Mouse (Mus musculus): ENCODE measurements around the gene Scpep1. TPM values are rescaled to one million over a fixed set of nuclear protein-coding genes. Genes with fewer than 3 reads are reported as not detected.

Gene Scpep1
- polyA plus RNA-seq (2015; fragmentation: Nextera tagmentation; extraction: Ambion mirVana) = 168 and 189 TPM in 2 replicates

DNA sequence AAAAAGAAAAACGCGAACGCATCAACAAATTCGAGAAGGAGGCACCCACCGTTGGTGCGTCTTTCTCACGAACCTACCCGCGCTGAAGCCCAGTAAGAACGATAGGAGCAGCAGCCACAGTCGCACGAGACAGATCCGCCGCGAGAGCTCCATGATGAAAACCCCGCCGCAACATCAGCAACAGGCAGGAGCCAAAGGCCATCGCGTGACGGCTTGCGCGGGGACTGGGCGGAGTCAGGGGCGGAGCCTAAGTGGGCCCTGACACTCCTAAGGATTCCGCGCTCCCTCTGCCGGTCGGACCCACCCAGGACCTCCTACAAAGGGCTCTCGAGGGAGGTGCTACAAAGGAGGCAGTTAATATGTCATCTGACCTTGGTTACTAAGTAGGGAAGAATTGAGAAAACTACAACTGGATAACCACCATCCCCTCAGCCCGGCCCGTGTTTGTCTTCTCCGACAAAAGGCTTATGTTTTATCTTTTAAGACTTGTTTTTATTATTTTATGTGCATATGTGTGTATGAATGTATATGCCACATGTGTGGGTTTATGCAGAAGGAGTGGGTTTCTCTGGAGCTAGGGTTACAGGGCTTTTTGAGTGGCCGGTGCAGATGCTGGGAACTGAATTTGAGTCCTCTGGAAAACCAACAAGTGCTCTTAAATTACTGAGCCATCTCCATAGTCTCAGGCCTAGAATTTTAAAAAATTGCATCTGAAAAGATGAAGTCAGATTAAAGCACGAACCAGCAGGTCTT is at the start of gene Scpep1:
TSS of gene Scpep1 (minus strand) at position 249 of the 753 bp plus-strand sequence.
- Histone ChIP-seq H3K36me3 (ENCODE audit: control insufficient read depth, insufficient read depth, low read length) (no peaks in the 10 kb centered on the region), H3K4me2 (ENCODE audit: low read depth, low read length) (peak within 1 kb of the TSS; percentile 54), H3K27ac (ENCODE audit: low read length) (peak within 1 kb of the TSS; percentile 72), H3K27me3 (replicated peaks; ENCODE audit: control insufficient read depth, insufficient read depth, low read length) (no peaks in the 10 kb centered on the region), H3K4me3 (ENCODE audit: low read length) (peak within 1 kb of the TSS; percentile 57), H3K9ac (ENCODE audit: low read depth, low read length) (peak within 1 kb of the TSS; percentile 64), H3K9me3 (ENCODE audit: control insufficient read depth, low read length) (no peaks in the 10 kb centered on the region), H3K4me1 (ENCODE audit: control insufficient read depth, insufficient read depth, low read length) (peaks cover 9% of the 10 kb centered on the region; the same call in 1 of the 2 replicates)
- 3% methylated on average over 34 of the region's 34 CpGs for WGBS
- peak; percentile 97 for ATAC-seq

GRCm38 (mm10) chr11:89003726-89004125 is 48.5 kb upstream of the Scpep1 start:
- H3K9me3 ChIP-seq (ENCODE audit: control insufficient read depth, low read length) = no peaks in the 10 kb centered on the region
- no peak for ATAC-seq
- H3K27me3 ChIP-seq (replicated peaks; ENCODE audit: control insufficient read depth, insufficient read depth, low read length) = no peaks in the 10 kb centered on the region
- H3K4me1 ChIP-seq (ENCODE audit: control insufficient read depth, insufficient read depth, low read length) = peaks cover 25% of the 10 kb centered on the region
- 0 out of 2 replicates have a peak overlapping the region, but pooled peaks have one; percentile 5 for H3K4me2 ChIP-seq (ENCODE audit: low read depth, low read length)
- H3K9ac ChIP-seq (ENCODE audit: low read depth, low read length) = no peak overlapping the region
- H3K36me3 ChIP-seq (ENCODE audit: control insufficient read depth, insufficient read depth, low read length) = 0 out of 2 replicates have a peak, but pooled peaks cover 6% of the 10 kb centered on the region
- H3K27ac ChIP-seq (ENCODE audit: low read length) = no peak overlapping the region
- H3K4me3 ChIP-seq (ENCODE audit: low read length) = no peak overlapping the region
- 77% methylated on average over 4 of the region's 4 CpGs for WGBS

GRCm38 (mm10) chr11:89003078-89003477 is 47.8 kb upstream of the Scpep1 start:
- WGBS = 44% methylated on average over 6 of the region's 6 CpGs
- Histone ChIP-seq H3K9me3 (ENCODE audit: control insufficient read depth, low read length) (no peaks in the 10 kb centered on the region), H3K9ac (ENCODE audit: low read depth, low read length) (peak overlapping the region; percentile 6; the same call in 1 of the 2 replicates), H3K27ac (ENCODE audit: low read length) (peak overlapping the region; percentile 57; the same call in 1 of the 2 replicates), H3K27me3 (replicated peaks; ENCODE audit: control insufficient read depth, insufficient read depth, low read length) (no peaks in the 10 kb centered on the region), H3K4me2 (ENCODE audit: low read depth, low read length) (peak overlapping the region; percentile 49), H3K36me3 (ENCODE audit: control insufficient read depth, insufficient read depth, low read length) (0 out of 2 replicates have a peak, but pooled peaks cover 6% of the 10 kb centered on the region), H3K4me3 (ENCODE audit: low read length) (peak overlapping the region; percentile 28), H3K4me1 (ENCODE audit: control insufficient read depth, insufficient read depth, low read length) (peaks cover 26% of the 10 kb centered on the region)
- 0 out of 2 replicates have a peak, but pooled peaks have one; percentile 6 for ATAC-seq

DNA sequence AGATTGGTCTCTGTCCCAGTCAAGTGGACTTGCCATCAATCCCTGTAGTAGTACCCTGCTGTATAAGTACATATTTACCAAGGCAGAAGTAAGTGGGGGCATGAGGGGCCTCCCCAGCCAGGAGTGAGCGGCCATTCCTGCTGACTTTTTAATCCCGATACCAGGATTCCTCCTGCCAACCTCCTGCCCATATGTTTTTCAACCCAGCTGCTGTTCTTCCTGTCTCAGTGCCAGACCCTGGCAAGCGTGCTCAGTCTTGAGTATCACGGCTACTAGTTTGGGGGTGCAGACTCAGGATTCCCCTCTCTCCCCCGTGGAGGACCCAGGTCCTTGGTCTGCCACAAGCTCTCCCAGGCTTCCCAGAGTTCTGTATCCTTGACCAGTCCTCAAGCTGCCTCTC is 47.4 kb upstream of the Scpep1 start:
- peak overlapping the region; percentile 28 for H3K4me3 ChIP-seq (ENCODE audit: low read length)
- peak overlapping the region; percentile 6; the same call in 1 of the 2 replicates for H3K9ac ChIP-seq (ENCODE audit: low read depth, low read length)
- 62% methylated on average over 5 of the region's 5 CpGs for WGBS

GRCm38 (mm10) chr11:89002068-89002467 is 46.8 kb upstream of the Scpep1 start:
- no peaks in the 10 kb centered on the region for H3K27me3 ChIP-seq (replicated peaks; ENCODE audit: control insufficient read depth, insufficient read depth, low read length)
- H3K4me1 ChIP-seq (ENCODE audit: control insufficient read depth, insufficient read depth, low read length) = peaks cover 26% of the 10 kb centered on the region
- no peak for ATAC-seq
- H3K4me3 ChIP-seq (ENCODE audit: low read length) = no peak overlapping the region
- H3K27ac ChIP-seq (ENCODE audit: low read length) = no peak overlapping the region
- 74% methylated on average over 5 of the region's 5 CpGs for WGBS
- H3K4me2 ChIP-seq (ENCODE audit: low read depth, low read length) = peak overlapping the region; percentile 49
- no peaks in the 10 kb centered on the region for H3K9me3 ChIP-seq (ENCODE audit: control insufficient read depth, low read length)
- no peak overlapping the region for H3K9ac ChIP-seq (ENCODE audit: low read depth, low read length)
- 0 out of 2 replicates have a peak, but pooled peaks cover 6% of the 10 kb centered on the region for H3K36me3 ChIP-seq (ENCODE audit: control insufficient read depth, insufficient read depth, low read length)

More for the DNA sequence above, 47.4 kb upstream of the Scpep1 start:
- H3K9me3 ChIP-seq (ENCODE audit: control insufficient read depth, low read length) = no peaks in the 10 kb centered on the region
- 0 out of 2 replicates have a peak, but pooled peaks cover 6% of the 10 kb centered on the region for H3K36me3 ChIP-seq (ENCODE audit: control insufficient read depth, insufficient read depth, low read length)
- peak overlapping the region; percentile 49 for H3K4me2 ChIP-seq (ENCODE audit: low read depth, low read length)
- ATAC-seq = no peak
- H3K27ac ChIP-seq (ENCODE audit: low read length) = peak overlapping the region; percentile 57; the same call in 1 of the 2 replicates
- H3K4me1 ChIP-seq (ENCODE audit: control insufficient read depth, insufficient read depth, low read length) = peaks cover 26% of the 10 kb centered on the region
- no peaks in the 10 kb centered on the region for H3K27me3 ChIP-seq (replicated peaks; ENCODE audit: control insufficient read depth, insufficient read depth, low read length)

- H3K9ac ChIP-seq (ENCODE audit: low read depth, low read length) = no peak overlapping the region
- ATAC-seq = no peak
- peak overlapping the region; percentile 80 for H3K4me2 ChIP-seq (ENCODE audit: low read depth, low read length)
- peak overlapping the region; percentile 20; the same call in 1 of the 2 replicates for H3K4me3 ChIP-seq (ENCODE audit: low read length)
- H3K36me3 ChIP-seq (ENCODE audit: control insufficient read depth, insufficient read depth, low read length) = 0 out of 2 replicates have a peak, but pooled peaks cover 5% of the 10 kb centered on the region
- H3K27me3 ChIP-seq (replicated peaks; ENCODE audit: control insufficient read depth, insufficient read depth, low read length) = no peaks in the 10 kb centered on the region
- H3K4me1 ChIP-seq (ENCODE audit: control insufficient read depth, insufficient read depth, low read length) = peaks cover 26% of the 10 kb centered on the region
- H3K27ac ChIP-seq (ENCODE audit: low read length) = no peak overlapping the region
- H3K9me3 ChIP-seq (ENCODE audit: control insufficient read depth, low read length) = no peaks in the 10 kb centered on the region
- WGBS = 95% methylated on average over 7 of the region's 7 CpGs
These were observed 46.3 kb upstream of the Scpep1 start for GRCm38 (mm10) chr11:89001569-89001968.

GRCm38 (mm10) chr11:89000527-89000819 is 45.2 kb upstream of the Scpep1 start:
- Histone ChIP-seq H3K36me3 (ENCODE audit: control insufficient read depth, insufficient read depth, low read length) (0 out of 2 replicates have a peak, but pooled peaks cover 2% of the 10 kb centered on the region), H3K27ac (ENCODE audit: low read length) (peak overlapping the region; percentile 78), H3K9ac (ENCODE audit: low read depth, low read length) (peak overlapping the region; percentile 91), H3K27me3 (replicated peaks; ENCODE audit: control insufficient read depth, insufficient read depth, low read length) (no peaks in the 10 kb centered on the region), H3K4me2 (ENCODE audit: low read depth, low read length) (peak overlapping the region; percentile 80), H3K4me1 (ENCODE audit: control insufficient read depth, insufficient read depth, low read length) (peaks cover 31% of the 10 kb centered on the region), H3K9me3 (ENCODE audit: control insufficient read depth, low read length) (no peaks in the 10 kb centered on the region), H3K4me3 (ENCODE audit: low read length) (peak overlapping the region; percentile 80)
- no peak for ATAC-seq

DNA sequence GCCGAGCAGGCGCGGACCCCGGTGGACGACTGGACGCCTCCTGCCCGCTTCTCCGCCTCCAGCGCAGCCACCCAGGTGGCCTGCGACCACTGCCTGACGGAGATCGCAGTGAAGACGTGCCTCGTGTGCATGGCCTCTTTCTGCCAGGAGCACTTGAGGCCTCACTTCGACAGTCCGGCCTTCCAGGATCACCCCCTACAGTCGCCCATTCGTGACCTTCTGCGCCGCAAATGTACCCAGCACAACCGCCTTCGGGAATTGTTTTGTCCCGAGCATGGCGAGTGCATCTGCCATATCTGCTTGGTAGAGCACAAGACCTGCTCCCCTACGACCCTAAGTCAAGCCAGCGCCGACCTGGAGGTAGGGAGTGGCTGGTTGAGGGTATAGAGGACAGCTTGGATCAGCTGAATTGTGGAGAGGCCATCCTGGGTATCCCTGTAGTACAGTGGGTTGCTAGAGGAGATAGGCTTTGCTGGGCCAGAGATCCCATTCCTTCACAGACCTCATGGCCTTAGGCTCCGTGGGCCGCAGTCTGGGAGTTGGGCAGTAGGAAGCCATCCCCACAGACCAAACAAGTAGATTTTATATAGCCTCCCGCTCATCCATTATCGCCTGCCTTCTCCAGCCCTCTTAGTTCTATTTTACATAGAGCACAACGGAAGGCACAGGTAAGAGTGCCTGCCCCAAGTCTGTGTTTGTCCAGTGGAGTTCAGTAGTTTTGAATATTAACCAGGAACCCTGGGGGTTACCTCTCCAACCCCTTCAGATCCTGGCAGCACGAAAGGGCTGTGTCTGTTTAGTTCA is 44.7 kb upstream of the Scpep1 start:
- H3K4me2 ChIP-seq (ENCODE audit: low read depth, low read length) = peak overlapping the region; percentile 80
- H3K27ac ChIP-seq (ENCODE audit: low read length) = peak overlapping the region; percentile 78
- no peaks in the 10 kb centered on the region for H3K36me3 ChIP-seq (ENCODE audit: control insufficient read depth, insufficient read depth, low read length)
- WGBS = 18% methylated on average over 33 of the region's 33 CpGs
- H3K4me1 ChIP-seq (ENCODE audit: control insufficient read depth, insufficient read depth, low read length) = peaks cover 31% of the 10 kb centered on the region
- peak overlapping the region; percentile 80 for H3K4me3 ChIP-seq (ENCODE audit: low read length)
- H3K27me3 ChIP-seq (replicated peaks; ENCODE audit: control insufficient read depth, insufficient read depth, low read length) = no peaks in the 10 kb centered on the region
- H3K9ac ChIP-seq (ENCODE audit: low read depth, low read length) = peak overlapping the region; percentile 91
- no peaks in the 10 kb centered on the region for H3K9me3 ChIP-seq (ENCODE audit: control insufficient read depth, low read length)
- peak; percentile 36; the same call in 1 of the 2 replicates for ATAC-seq

Data from intestine, embryonic 16.5 days (tissue).